Mouse (Mus musculus) myocyte (in vitro differentiated cells): ENCODE data around the gene Zfp335. TPM values are rescaled to one million over a fixed set of nuclear protein-coding genes. Genes with fewer than 3 reads are reported as not detected.
A peak's percentile ranks its signal among the peaks of the same experiment; 100 is the strongest.
"Not testable (repeated sequence)": the region's sequence is repeated elsewhere in the genome, so short reads cannot be mapped to it uniquely, and the experiment has no call there.

ENCODE experiments used
- H3K27me3 ChIP-seq: one replicate; pipeline ENCODE4 v1.6.1; 2011; ENCODE audit not compliant: control insufficient read depth, insufficient read depth, insufficient read length
- H3K36me3 ChIP-seq: one replicate; pipeline ENCODE4 v1.6.1; 2011; ENCODE audit not compliant: control insufficient read depth, insufficient read depth
- H3K4me2 ChIP-seq: one replicate; pipeline ENCODE4 v1.6.1; 2011; ENCODE audit warnings: low read depth, control low read depth
- H3K4me3 ChIP-seq: one replicate; pipeline ENCODE4 v1.5.1; 2011; ENCODE audit warnings: mild to moderate bottlenecking, control low read depth, moderate library complexity
- H3K79me2 ChIP-seq: one replicate; pipeline ENCODE4 v1.6.1; 2011; ENCODE audit not compliant: control insufficient read depth, insufficient read depth
- H3ac ChIP-seq: one replicate; pipeline ENCODE4 v1.6.1; 2011; ENCODE audit not compliant: control insufficient read depth, insufficient read length
- CEBPB ChIP-seq: IDR thresholded peaks from 2 replicates; pipeline ENCODE4 v1.6.1; 2011; ENCODE audit warnings: mild to moderate bottlenecking, moderate library complexity; ENCODE audit not compliant: poor library complexity, insufficient read depth, severe bottlenecking
- E2F4 ChIP-seq: IDR thresholded peaks from one replicate; pipeline ENCODE4 v1.6.1; 2011; ENCODE audit warnings: mild to moderate bottlenecking, control low read depth, moderate library complexity; ENCODE audit not compliant: insufficient read depth
- MAX ChIP-seq: IDR thresholded peaks from one replicate; pipeline ENCODE4 v1.6.1; 2011; ENCODE audit warnings: low read depth, mild to moderate bottlenecking, control low read depth
- MYOD1 ChIP-seq, 3 experiments: IDR thresholded peaks; one replicate each; pipeline ENCODE4 v1.6.1; 2011; ENCODE audit warnings: control low read depth in 2 of 3, low read depth in 2 of 3, mild to moderate bottlenecking in 2 of 3, moderate library complexity in 1 of 3; ENCODE audit not compliant: insufficient read length in 2 of 3, control insufficient read depth in 1 of 3
- MYOG ChIP-seq, 3 experiments: IDR thresholded peaks; one replicate each; pipeline ENCODE4 v1.6.1; 2011; ENCODE audit warnings: control low read depth in 2 of 3, low read depth in 2 of 3, mild to moderate bottlenecking in 2 of 3; ENCODE audit not compliant: insufficient read length in 2 of 3, control insufficient read depth in 1 of 3, insufficient read depth in 1 of 3
- POLR2A ChIP-seq: IDR thresholded peaks from one replicate; pipeline ENCODE4 v1.6.1; 2011; ENCODE audit warnings: low read depth, mild to moderate bottlenecking, control low read depth, moderate library complexity; ENCODE audit not compliant: insufficient read length
- POLR2AphosphoS2 ChIP-seq: IDR thresholded peaks from one replicate; pipeline ENCODE4 v1.6.1; 2011; ENCODE audit warnings: low read depth, control low read depth; ENCODE audit not compliant: insufficient read length
- REST ChIP-seq: IDR thresholded peaks from one replicate; pipeline ENCODE4 v1.6.1; 2011; ENCODE audit warnings: mild to moderate bottlenecking, control low read depth, moderate library complexity; ENCODE audit not compliant: insufficient read depth, insufficient read length
- SRF ChIP-seq: IDR thresholded peaks from one replicate; pipeline ENCODE4 v1.6.1; 2011; ENCODE audit warnings: low read depth; ENCODE audit not compliant: control insufficient read depth, insufficient read length
- TCF12 ChIP-seq: IDR thresholded peaks from one replicate; pipeline ENCODE4 v1.6.1; 2011; ENCODE audit warnings: mild to moderate bottlenecking, control low read depth; ENCODE audit not compliant: poor library complexity, insufficient read depth, severe bottlenecking
- TCF3 ChIP-seq: IDR thresholded peaks from one replicate; pipeline ENCODE4 v1.6.1; 2011; ENCODE audit warnings: low read depth, control low read depth; ENCODE audit not compliant: insufficient read length
- USF1 ChIP-seq: IDR thresholded peaks from one replicate; pipeline ENCODE4 v1.6.1; 2011; ENCODE audit warnings: low read depth, mild to moderate bottlenecking, control low read depth, moderate library complexity
- polyA plus RNA-seq: library from polyadenylated mRNA; unstranded; fragments of >200 nt; fragmentation: generic; extraction: Trizol; gene quantifications from one replicate; pipeline ENCODE4 v1.2.1, GENCODE M21; 2012; ENCODE audit warnings: missing spikeins

The Zfp335 gene
- polyA plus RNA-seq, 1 experiment, result 11.1 TPM

- Histone ChIP-seq H3K79me2 (peaks cover 33% of the 10 kb centered on the region), H3K4me2 (peak within 1 kb of the TSS; percentile 83), H3K4me3 (peak within 1 kb of the TSS; percentile 82), H3K36me3 (peaks cover 8% of the 10 kb centered on the region), H3K27me3 (no peaks in the 10 kb centered on the region), H3ac (peak within 1 kb of the TSS; percentile 38)
- TF ChIP-seq MYOD1 (IDR thresholded peaks at IDR 0.05; ENCODE audit: control insufficient read depth in 1 of 3, insufficient read length in 2 of 3, low read depth in 2 of 3) (peak in 1 of 3 experiments; percentile 27), POLR2AphosphoS2 (peak; percentile 94), TCF12 (no peak), REST (peak; percentile 54), POLR2A (peak; percentile 83)
These were observed 32.4 kb downstream of the Zfp335 start, which contains the start of gene Pcif1 for GRCm38 (mm10) chr2:164879228-164879567. Gene Pcif1 (plus strand): TSS chr2:164879304.

- Histone ChIP-seq H3K27me3 (no peaks in the 10 kb centered on the region), H3K4me2 (peak overlapping the region; percentile 78), H3ac (peak overlapping the region; percentile 38), H3K79me2 (peaks cover 33% of the 10 kb centered on the region), H3K4me3 (peak overlapping the region; percentile 82), H3K36me3 (peaks cover 8% of the 10 kb centered on the region)
- TF ChIP-seq CEBPB, result 0 out of 2 replicates have a peak, but pooled peaks have one; percentile 0
- TF ChIP-seq E2F4, result no peak
- TF ChIP-seq MAX, result no peak
- peak; percentile 27 to 77 (median 54) for TF ChIP-seq MYOD1 (IDR thresholded peaks at IDR 0.05; ENCODE audit: control insufficient read depth in 1 of 3, insufficient read length in 2 of 3, low read depth in 2 of 3)
- TF ChIP-seq POLR2A, result peak; percentile 57
- no peak for TF ChIP-seq TCF3
- peak; percentile 40 to 79 (median 48) for TF ChIP-seq MYOG (IDR thresholded peaks at IDR 0.05; ENCODE audit: control insufficient read depth in 1 of 3, insufficient read depth in 1 of 3, insufficient read length in 2 of 3, low read depth in 2 of 3)
- no peak for TF ChIP-seq REST
- TF ChIP-seq USF1, result no peak
- peak; percentile 89 for TF ChIP-seq SRF
- no peak for TF ChIP-seq TCF12
- peak; percentile 60 for TF ChIP-seq POLR2AphosphoS2
These were observed 32.9 kb downstream of the Zfp335 start for GRCm38 (mm10) chr2:164878509-164879227.

- not testable (repeated sequence) for H3K27me3 ChIP-seq, H3ac ChIP-seq, H3K36me3 ChIP-seq
- peaks cover 30% of the 10 kb centered on the region for H3K79me2 ChIP-seq
- H3K4me2 ChIP-seq, result peak overlapping the region; percentile 78
- H3K4me3 ChIP-seq, result peak overlapping the region; percentile 82
- peak; percentile 43 for TF ChIP-seq POLR2A
- TF ChIP-seq POLR2AphosphoS2, result peak; percentile 72
These were observed 34.0 kb downstream of the Zfp335 start for GRCm38 (mm10) chr2:164877376-164878215.

GRCm38 (mm10) chr2:164875648-164876047 lies 35.9 kb downstream of the Zfp335 start:
- H3K36me3 ChIP-seq, H3K4me2 ChIP-seq, H3K4me3 ChIP-seq, H3ac ChIP-seq, H3K27me3 ChIP-seq: not testable (repeated sequence)
- peaks cover 16% of the 10 kb centered on the region for H3K79me2 ChIP-seq

- Histone ChIP-seq H3K4me2 (peak overlapping the region; percentile 59), H3K4me3 (peak overlapping the region; percentile 8), H3ac (no peak overlapping the region), H3K27me3 (no peaks in the 10 kb centered on the region), H3K36me3 (no peaks in the 10 kb centered on the region), H3K79me2 (peaks cover 9% of the 10 kb centered on the region)
- TF ChIP-seq MYOD1 (IDR thresholded peaks at IDR 0.05; ENCODE audit: control insufficient read depth in 1 of 3, insufficient read length in 2 of 3, low read depth in 2 of 3), result peak; percentile 35 to 78 (median 60)
- TF ChIP-seq E2F4, result no peak
- peak; percentile 57 to 90 (median 81) for TF ChIP-seq MYOG (IDR thresholded peaks at IDR 0.05; ENCODE audit: control insufficient read depth in 1 of 3, insufficient read depth in 1 of 3, insufficient read length in 2 of 3, low read depth in 2 of 3)
- TF ChIP-seq REST, result no peak
- no peak for TF ChIP-seq TCF3
- TF ChIP-seq POLR2AphosphoS2, result peak; percentile 78
These were observed 37.3 kb downstream of the Zfp335 start for GRCm38 (mm10) chr2:164874239-164874769.
